Mouse (Mus musculus): ENCODE measurements around the gene Slc25a19.

- TF ChIP-seq CTCF (IDR thresholded peaks at IDR 0.05; ENCODE audit: insufficient read depth, low read length): no peak
- TF ChIP-seq POLR2A (IDR thresholded peaks at IDR 0.05; ENCODE audit: borderline replicate concordance, extremely low read depth, low read depth, low read length): no peak
Observed at GRCm38 (mm10) chr11:115606733-115607132, 21.4 kb downstream of the Slc25a19 start.
